Mouse (Mus musculus) G1E (cell line): Measurements from ENCODE around the gene Tut1.

Experiments
- CTCF ChIP-seq: IDR thresholded peaks from 2 replicates; pipeline ENCODE4 v1.5.1; 2012; ENCODE audit warnings: low read depth, low read length, inconsistent platforms, mixed read lengths
- GATA1 ChIP-seq: IDR thresholded peaks from 2 replicates; pipeline ENCODE4 v1.6.1; 2012; ENCODE audit warnings: borderline replicate concordance, low read length, inconsistent platforms, mixed read lengths
- POLR2AphosphoS5 ChIP-seq: IDR thresholded peaks from 2 replicates; pipeline ENCODE4 v1.6.1; 2012; ENCODE audit warnings: low read depth, low read length, inconsistent platforms; ENCODE audit not compliant: insufficient replicate concordance
- TAL1 ChIP-seq: conservative IDR thresholded peaks from 2 replicates; pipeline ENCODE4 v1.6.1; 2012; ENCODE audit warnings: low read depth, low read length, inconsistent platforms, mixed read lengths

- TF ChIP-seq POLR2AphosphoS5 (no peak), CTCF (no peak), TAL1 (no peak), GATA1 (no peak)
These were observed 32.8 kb upstream of the Tut1 start for GRCm38 (mm10) chr19:8920836-8921291.
